Mouse (Mus musculus) intestine, embryonic 14.5 days (tissue): ENCODE results near the gene Dgcr8. TPM values are rescaled to one million over a fixed set of nuclear protein-coding genes. Genes with fewer than 3 reads are reported as not detected.

Experiments used
- ATAC-seq: fragments of 200-750 bp; cut with Nextera tagmentation; replicated peaks from 2 replicates; pipeline ENCODE4 v1.8.0; 2017; ENCODE audit warnings: low read depth, moderate number of reproducible peaks, moderate TSS enrichment, moderate library complexity; ENCODE audit not compliant: low FRiP score, low TSS enrichment
- DNase-seq: peaks from one replicate; pipeline ENCODE4 v3.0.0-alpha.2; 2018; ENCODE audit warnings: low spot score
- H3K27ac ChIP-seq: fragments of 300-500 bp; sonication (generic); 2 replicates; pipeline ENCODE4 v1.5.1; 2014; ENCODE audit warnings: low read depth, mild to moderate bottlenecking, control low read depth
- H3K27me3 ChIP-seq: fragments of 300-500 bp; sonication (generic); replicated peaks from 2 replicates; pipeline ENCODE4 v1.6.1; 2014; ENCODE audit warnings: low read length, control low read depth; ENCODE audit not compliant: control insufficient read depth, insufficient read depth
- H3K36me3 ChIP-seq: fragments of 300-500 bp; sonication (generic); 2 replicates; pipeline ENCODE4 v1.6.1; 2014; ENCODE audit warnings: low read length, control low read depth; ENCODE audit not compliant: control insufficient read depth, insufficient read depth
- H3K4me1 ChIP-seq: fragments of 300-500 bp; sonication (generic); replicated peaks from 2 replicates; pipeline ENCODE4 v1.6.1; 2014; ENCODE audit warnings: low read length, control low read depth, mixed read lengths; ENCODE audit not compliant: control insufficient read depth, insufficient read depth
- H3K4me2 ChIP-seq: fragments of 300-500 bp; sonication (generic); 2 replicates; pipeline ENCODE4 v1.6.1; 2014; ENCODE audit warnings: low read length
- H3K4me3 ChIP-seq: fragments of 300-500 bp; sonication (generic); 2 replicates; pipeline ENCODE4 v1.5.1; 2014; ENCODE audit warnings: low read depth, low read length, control low read depth, mixed read lengths
- H3K9ac ChIP-seq: fragments of 300-500 bp; sonication (generic); 2 replicates; pipeline ENCODE4 v1.6.1; 2014; ENCODE audit warnings: mild to moderate bottlenecking, low read length
- H3K9me3 ChIP-seq: fragments of 300-500 bp; sonication (generic); 2 replicates; pipeline ENCODE4 v1.6.1; 2016; ENCODE audit warnings: low read length, control low read depth; ENCODE audit not compliant: control insufficient read depth
- WGBS: fragments of 180-500 bp; shearing (Covaris S2); extraction: QIAGEN DNeasy Blood & Tissue Kit; methylation state at CpG from one replicate; pipeline ENCODE4 v1.1.7; 2014; 5-methylcytosine and 5-hydroxymethylcytosine counted together
- polyA plus RNA-seq: library from polyadenylated mRNA; unstranded; fragments of >200 nt; fragmentation: Nextera tagmentation; extraction: Ambion mirVana; gene quantifications from 2 replicates; pipeline ENCODE4 v1.2.1, GENCODE M21; 2014

Dgcr8 gene
- polyA plus RNA-seq, 1 experiment from 2014 or later, result 37.5 TPM

- DNase-seq, result no peak
- 85% methylated on average over 4 of the region's 4 CpGs for WGBS
- H3K4me1 ChIP-seq, result peaks cover 27% of the 10 kb centered on the region
- no peaks in the 10 kb centered on the region for H3K9me3 ChIP-seq
- no peaks in the 10 kb centered on the region for H3K27me3 ChIP-seq
- H3K36me3 ChIP-seq, result peaks cover 22% of the 10 kb centered on the region
- H3K27ac ChIP-seq, result no peak overlapping the region
- no peak overlapping the region for H3K4me3 ChIP-seq
- no peak for ATAC-seq
- H3K9ac ChIP-seq, result no peak overlapping the region
- H3K4me2 ChIP-seq, result no peak overlapping the region
Measured at GRCm38 (mm10) chr16:18231451-18231850, 57.6 kb downstream of the Dgcr8 start.

GRCm38 (mm10) chr16:18231047-18231446 is 58.0 kb downstream of the Dgcr8 start:
- H3K36me3 ChIP-seq, result peaks cover 26% of the 10 kb centered on the region
- DNase-seq (no peak), ATAC-seq (no peak)
- no peaks in the 10 kb centered on the region for H3K27me3 ChIP-seq
- no peak overlapping the region for H3K9ac ChIP-seq
- no peak overlapping the region for H3K4me2 ChIP-seq
- no peak overlapping the region for H3K27ac ChIP-seq
- H3K4me1 ChIP-seq, result peaks cover 24% of the 10 kb centered on the region
- H3K9me3 ChIP-seq, result no peaks in the 10 kb centered on the region
- 87% methylated on average over 3 of the region's 3 CpGs for WGBS
- H3K4me3 ChIP-seq, result no peak overlapping the region

- peaks cover 30% of the 10 kb centered on the region for H3K36me3 ChIP-seq
- peaks cover 20% of the 10 kb centered on the region for H3K4me1 ChIP-seq
- H3K9ac ChIP-seq, result no peak overlapping the region
- DNase-seq, result no peak
- no peak for ATAC-seq
- 87% methylated on average over 6 of the region's 6 CpGs for WGBS
- H3K27me3 ChIP-seq, result no peaks in the 10 kb centered on the region
- H3K4me2 ChIP-seq, result no peak overlapping the region
- no peak overlapping the region for H3K27ac ChIP-seq
- H3K9me3 ChIP-seq, result no peaks in the 10 kb centered on the region
- H3K4me3 ChIP-seq, result no peak overlapping the region
Measured at GRCm38 (mm10) chr16:18230617-18231016, 58.4 kb downstream of the Dgcr8 start.

- Histone ChIP-seq H3K4me3 (no peak overlapping the region), H3K4me1 (peaks cover 20% of the 10 kb centered on the region), H3K36me3 (peaks cover 40% of the 10 kb centered on the region), H3K27me3 (no peaks in the 10 kb centered on the region), H3K9me3 (no peaks in the 10 kb centered on the region), H3K27ac (no peak overlapping the region), H3K9ac (no peak overlapping the region), H3K4me2 (no peak overlapping the region; the same call in 1 of the 2 replicates)
- no peak for DNase-seq
- 64% methylated on average over 11 of the region's 11 CpGs for WGBS
- no peak for ATAC-seq
Measured at GRCm38 (mm10) chr16:18229622-18230021, 59.4 kb downstream of the Dgcr8 start.

GRCm38 (mm10) chr16:18228856-18229255 is 60.2 kb downstream of the Dgcr8 start:
- Histone ChIP-seq H3K27ac (no peak overlapping the region), H3K4me3 (no peak overlapping the region), H3K9me3 (no peaks in the 10 kb centered on the region), H3K27me3 (no peaks in the 10 kb centered on the region), H3K4me1 (peaks cover 16% of the 10 kb centered on the region), H3K36me3 (peaks cover 48% of the 10 kb centered on the region), H3K4me2 (no peak overlapping the region), H3K9ac (no peak overlapping the region)
- no peak for ATAC-seq
- 90% methylated on average over 4 of the region's 4 CpGs for WGBS
- DNase-seq, result no peak

GRCm38 (mm10) chr16:18227897-18228422 is 61.1 kb downstream of the Dgcr8 start:
- Histone ChIP-seq H3K4me2 (no peak overlapping the region), H3K36me3 (peaks cover 55% of the 10 kb centered on the region), H3K27me3 (no peaks in the 10 kb centered on the region), H3K9me3 (no peaks in the 10 kb centered on the region), H3K27ac (no peak overlapping the region), H3K4me1 (peaks cover 8% of the 10 kb centered on the region; the same call in 1 of the 2 replicates), H3K4me3 (no peak overlapping the region), H3K9ac (no peak overlapping the region)
- no peak for DNase-seq
- 92% methylated on average over 20 of the region's 20 CpGs for WGBS
- ATAC-seq, result no peak

GRCm38 (mm10) chr16:18227187-18227586 is 61.9 kb downstream of the Dgcr8 start:
- Histone ChIP-seq H3K4me1 (peaks cover 8% of the 10 kb centered on the region; the same call in 1 of the 2 replicates), H3K36me3 (peaks cover 62% of the 10 kb centered on the region), H3K9ac (no peak overlapping the region), H3K4me2 (no peak overlapping the region), H3K4me3 (no peak overlapping the region), H3K9me3 (no peaks in the 10 kb centered on the region), H3K27me3 (no peaks in the 10 kb centered on the region), H3K27ac (no peak overlapping the region)
- ATAC-seq (no peak), DNase-seq (no peak)
- 93% methylated on average over 13 of the region's 13 CpGs for WGBS

- Histone ChIP-seq H3K4me3 (no peak overlapping the region), H3K9me3 (no peaks in the 10 kb centered on the region), H3K27me3 (no peaks in the 10 kb centered on the region), H3K36me3 (peaks cover 52% of the 10 kb centered on the region), H3K4me2 (no peak overlapping the region), H3K27ac (no peak overlapping the region), H3K9ac (no peak overlapping the region), H3K4me1 (peaks cover 10% of the 10 kb centered on the region)
- DNase-seq, result no peak
- 84% methylated on average over 11 of the region's 11 CpGs for WGBS
- ATAC-seq, result no peak
Measured at GRCm38 (mm10) chr16:18222188-18222587, 66.9 kb downstream of the Dgcr8 start.

GRCm38 (mm10) chr16:18221543-18221898 is 67.5 kb downstream of the Dgcr8 start:
- DNase-seq (no peak), ATAC-seq (no peak)
- H3K4me2 ChIP-seq, result no peak overlapping the region
- no peaks in the 10 kb centered on the region for H3K27me3 ChIP-seq
- H3K9ac ChIP-seq, result no peak overlapping the region
- no peak overlapping the region for H3K27ac ChIP-seq
- H3K36me3 ChIP-seq, result peaks cover 45% of the 10 kb centered on the region
- H3K9me3 ChIP-seq, result no peaks in the 10 kb centered on the region
- WGBS, result 73% methylated on average over 11 of the region's 11 CpGs
- no peak overlapping the region for H3K4me3 ChIP-seq
- H3K4me1 ChIP-seq, result peaks cover 10% of the 10 kb centered on the region
